Mouse (Mus musculus) central nervous system, embryonic 18 days (tissue): ENCODE measurements around the gene Cacul1. TPM values are rescaled to one million over a fixed set of nuclear protein-coding genes. Genes with fewer than 3 reads are reported as not detected.

Experiments used
- polyA plus RNA-seq: library from polyadenylated mRNA; depleted of rRNA; stranded (reverse); fragments of >200 nt; gene quantifications from 2 replicates; pipeline ENCODE4 v1.2.3, GENCODE M21; 2012; rRNA removed

Gene Cacul1
- 21.6 and 21.7 TPM in 2 replicates for polyA plus RNA-seq

GRCm38 (mm10) chr19:60580582-60581339 lies at the start of gene Cacul1:
Cacul1 (minus strand) TSS chr19:60581025.

Other genes with a start within 250 kb of the Cacul1 start
- 1.5 and 1.9 TPM in 2 replicates for gene Prlhr, start 112.7 kb downstream of the Cacul1 start, polyA plus RNA-seq
- gene Nanos1, start 175.0 kb upstream of the Cacul1 start, polyA plus RNA-seq = 18.7 and 19.9 TPM in 2 replicates
- 72.0 and 76.2 TPM in 2 replicates for gene Eif3a, start 209.6 kb upstream of the Cacul1 start, polyA plus RNA-seq
- 35.4 and 38.4 TPM in 2 replicates for gene Fam45a, start 230.6 kb upstream of the Cacul1 start, polyA plus RNA-seq